Mouse (Mus musculus): ENCODE data around the gene Senp6.
"Not testable (repeated sequence)": the region's sequence is repeated elsewhere in the genome, so short reads cannot be mapped to it uniquely, and the experiment has no call there.

Gene Senp6

DNA sequence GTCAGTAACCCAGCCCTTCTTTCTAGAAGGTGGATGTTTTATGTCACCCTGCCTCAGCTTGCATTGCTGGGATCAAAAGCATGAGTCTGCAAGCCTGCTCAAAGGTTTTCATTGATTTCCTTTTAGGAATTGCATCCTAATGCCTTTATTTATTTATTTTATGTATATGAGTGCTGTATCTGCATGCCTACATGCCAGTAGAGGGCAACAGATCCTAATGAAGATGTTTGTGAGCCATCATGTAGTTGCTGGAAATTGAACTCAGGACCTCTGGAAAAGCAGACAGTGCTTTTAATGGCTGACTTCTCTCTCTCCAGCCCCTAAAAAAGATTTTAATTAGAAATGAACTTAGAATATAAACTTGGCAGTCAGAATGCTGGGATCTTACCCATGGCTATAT is 8.2 kb downstream of the Senp6 start:
- peak; percentile 36 for DNase-seq (ENCODE audit: low read depth, low spot score)

GRCm38 (mm10) chr9:80080941-80081340 is 14.2 kb downstream of the Senp6 start:
- peak; percentile 19 for DNase-seq (ENCODE audit: low read depth, low spot score)

DNA sequence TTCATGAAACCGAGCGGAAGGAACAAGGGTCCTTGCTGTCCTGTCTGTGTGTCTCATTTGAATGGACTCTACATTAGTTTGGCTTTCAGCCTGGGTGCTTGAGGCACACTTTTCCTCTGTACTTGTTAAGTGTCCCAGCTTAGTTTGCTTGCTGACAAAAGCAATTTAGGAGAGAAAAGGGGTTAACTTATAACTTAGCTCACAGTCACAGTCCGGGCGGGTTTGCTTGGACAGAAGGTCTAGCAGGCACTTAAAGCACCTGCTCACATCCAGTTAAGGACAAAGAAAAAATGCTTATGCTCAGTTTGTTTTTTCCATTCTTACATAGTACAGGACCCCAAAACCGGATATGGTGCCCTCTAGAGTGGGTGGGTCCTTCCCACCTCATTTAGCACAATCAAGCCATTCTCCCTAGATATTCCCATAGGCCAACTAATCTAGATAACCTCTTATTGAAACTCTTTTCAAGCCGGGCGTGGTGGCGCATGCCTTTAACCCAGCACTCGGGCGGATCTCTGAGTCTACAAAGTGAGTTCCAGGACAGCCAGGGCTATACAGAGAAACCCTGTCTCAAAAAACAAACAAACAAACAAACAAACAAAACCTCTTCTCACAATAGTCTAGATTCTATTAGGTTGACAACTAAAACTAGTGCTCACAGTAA is 17.9 kb downstream of the Senp6 start:
- no peak for DNase-seq (ENCODE audit: low read depth, low spot score)

DNA sequence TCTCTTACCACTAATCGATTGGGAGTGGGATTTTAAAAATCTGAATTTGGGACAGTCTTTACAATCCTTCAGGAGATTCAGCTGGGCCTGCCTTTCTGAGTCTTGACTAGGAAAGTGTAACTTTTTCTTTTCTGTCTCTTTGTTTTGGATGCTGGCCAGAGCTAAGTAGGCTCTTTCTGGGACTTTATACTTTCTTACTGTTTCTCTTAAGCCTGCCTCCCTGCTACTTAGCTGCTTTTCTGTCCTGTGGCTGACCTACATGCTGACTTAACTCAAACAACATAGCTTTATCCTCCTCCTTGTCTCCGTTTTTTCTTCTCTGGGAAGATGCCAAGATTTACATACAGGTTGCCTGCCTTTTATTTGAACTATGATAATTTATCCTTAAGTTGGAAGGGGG is 19.0 kb downstream of the Senp6 start:
- no peak for DNase-seq (ENCODE audit: low read depth, low spot score)

DNA sequence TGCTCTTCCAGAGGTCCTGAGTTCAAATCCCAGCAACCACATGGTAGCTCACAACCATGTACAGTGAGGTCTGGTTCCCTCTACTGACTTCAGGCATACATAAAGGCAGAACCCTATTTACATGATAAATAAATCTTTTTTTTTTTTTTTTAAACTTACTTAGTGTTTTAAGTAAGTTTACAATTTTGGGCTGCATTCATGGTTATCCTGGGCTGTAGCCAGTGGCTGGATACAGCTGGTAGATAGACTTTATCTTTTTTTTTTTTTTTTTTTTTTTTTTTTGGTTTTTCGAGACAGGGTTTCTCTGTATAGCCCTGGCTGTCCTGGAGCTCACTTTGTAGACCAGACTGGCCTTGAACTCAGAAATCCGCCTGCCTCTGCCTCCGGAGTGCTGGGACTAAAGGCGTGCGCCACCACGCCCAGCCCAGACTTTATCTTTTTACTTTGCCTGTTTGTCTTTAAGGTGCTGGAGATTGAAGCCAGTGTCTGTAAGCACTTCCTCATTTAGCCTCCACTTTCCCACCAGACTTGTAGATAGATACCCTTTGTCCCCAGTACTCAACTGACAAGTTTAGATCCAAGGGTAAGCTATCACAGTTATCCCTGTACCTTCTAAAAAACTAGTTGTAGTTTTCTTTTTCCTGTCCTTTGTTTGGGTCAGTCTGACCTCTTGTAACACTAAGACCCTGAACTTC is 19.7 kb downstream of the Senp6 start:
- DNase-seq (ENCODE audit: low read depth, low spot score): not testable (repeated sequence)

GRCm38 (mm10) chr9:80089409-80089808 is 22.7 kb downstream of the Senp6 start:
- no peak for DNase-seq (ENCODE audit: low read depth, low spot score)

- DNase-seq (ENCODE audit: low read depth, low spot score): no peak
Observed at GRCm38 (mm10) chr9:80096325-80096724, 29.6 kb downstream of the Senp6 start.

GRCm38 (mm10) chr9:80145992-80146587 is 79.4 kb downstream of the Senp6 start:
- DNase-seq (ENCODE audit: low read depth, low spot score): no peak

- no peak for DNase-seq (ENCODE audit: low read depth, low spot score)
Observed at GRCm38 (mm10) chr9:80149594-80149993, 82.9 kb downstream of the Senp6 start.

DNA sequence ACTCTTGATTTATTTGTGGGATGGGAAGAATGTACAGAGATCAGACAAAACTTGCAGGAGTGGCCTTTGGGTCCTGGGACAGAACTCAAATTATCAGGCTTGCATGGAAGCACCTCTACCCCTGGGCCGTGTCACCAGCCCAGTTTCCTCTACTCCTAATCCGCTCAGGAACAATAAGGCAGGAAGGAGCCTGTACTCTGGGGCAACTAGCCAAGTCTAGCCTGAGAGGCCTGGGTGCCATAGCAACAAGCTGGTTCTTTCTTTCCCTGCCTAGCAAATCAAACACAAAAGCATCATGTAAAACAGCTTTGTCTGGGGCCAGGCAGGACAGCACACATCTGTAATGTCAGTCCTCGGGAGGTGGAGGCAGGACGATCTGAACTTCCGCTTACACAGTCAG is 88.6 kb downstream of the Senp6 start:
- peak; percentile 72 for DNase-seq (ENCODE audit: low read depth, low spot score)

- DNase-seq (ENCODE audit: low read depth, low spot score): no peak
Observed at GRCm38 (mm10) chr9:80156780-80157179, 90.1 kb downstream of the Senp6 start.

DNA sequence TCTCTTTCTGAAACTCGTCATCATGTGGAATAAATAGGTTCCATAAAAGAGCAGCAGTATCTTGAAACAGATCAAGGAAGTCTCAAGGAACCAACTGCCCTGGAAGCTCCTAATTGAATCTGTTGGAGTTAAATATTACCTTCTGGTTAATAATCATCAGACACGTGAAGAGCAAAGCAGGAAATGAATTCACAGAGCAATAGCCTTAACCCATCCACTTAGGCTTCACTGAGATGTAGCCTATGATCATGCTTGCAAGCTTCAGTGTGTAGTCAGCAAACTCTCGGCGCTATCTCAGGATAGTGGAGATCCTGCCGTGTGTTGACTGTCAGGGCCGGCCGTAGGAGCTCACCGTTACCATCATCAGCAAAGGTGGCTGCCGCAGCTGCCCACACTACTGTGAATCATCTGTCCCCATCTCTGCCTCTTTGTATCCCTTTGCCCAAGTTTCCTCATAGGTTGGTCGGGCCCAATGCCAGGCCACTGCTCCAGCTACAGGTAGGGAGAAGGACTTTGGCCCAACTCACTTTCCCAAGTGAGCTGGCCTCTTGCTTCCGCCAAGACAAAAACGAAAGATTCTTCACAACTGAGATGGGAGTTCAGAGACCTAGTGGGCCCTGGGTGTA is 91.2 kb downstream of the Senp6 start:
- DNase-seq (ENCODE audit: low read depth, low spot score): no peak

DNA sequence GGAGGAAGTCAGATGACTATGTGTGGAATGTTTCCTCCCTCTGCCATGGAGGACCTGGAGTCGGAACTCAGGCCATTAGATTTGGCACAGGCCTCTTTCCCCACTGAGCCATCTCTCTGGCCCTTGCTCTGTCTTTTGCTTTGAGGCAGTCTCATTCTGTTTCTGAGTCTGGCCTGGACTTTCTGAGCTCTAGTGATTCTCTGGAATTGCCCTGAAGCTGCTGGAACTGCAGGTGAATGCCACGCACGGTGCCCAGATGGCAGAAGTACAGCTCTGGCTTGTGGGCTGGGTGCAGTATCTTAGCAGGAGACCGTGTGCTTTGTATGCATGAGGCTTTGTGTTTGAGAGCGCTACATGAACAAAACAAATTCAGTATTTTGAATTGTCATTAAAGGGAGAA is 92.2 kb downstream of the Senp6 start:
- peak; percentile 39 for DNase-seq (ENCODE audit: low read depth, low spot score)

DNA sequence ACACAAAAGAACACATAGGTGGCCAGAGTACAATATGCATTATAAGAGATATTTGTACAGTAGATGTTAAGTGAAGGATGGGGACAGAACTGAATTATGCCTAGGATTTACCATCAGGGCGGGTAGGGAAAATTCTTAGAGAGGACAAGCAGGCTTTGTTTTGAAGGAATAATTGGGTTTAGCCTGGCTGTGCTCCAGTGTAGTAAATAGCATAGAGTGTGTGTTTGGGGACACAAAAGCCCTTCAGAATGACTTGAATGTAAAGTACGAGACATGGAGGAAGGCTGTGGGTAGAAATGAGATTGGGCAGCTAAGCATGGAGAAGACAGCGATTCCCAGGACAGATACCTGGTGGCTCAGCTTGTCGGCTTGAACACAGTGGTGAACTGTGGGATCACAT is 94.7 kb downstream of the Senp6 start:
- DNase-seq (ENCODE audit: low read depth, low spot score): peak; percentile 52

- no peak for DNase-seq (ENCODE audit: low read depth, low spot score)
Observed at GRCm38 (mm10) chr9:80163126-80163723, 96.5 kb downstream of the Senp6 start.

- peak; percentile 22 for DNase-seq (ENCODE audit: low read depth, low spot score)
Observed at GRCm38 (mm10) chr9:80164191-80164590, 97.5 kb downstream of the Senp6 start.

GRCm38 (mm10) chr9:80164611-80165474 is 98.1 kb downstream of the Senp6 start, which contains the start of gene Myo6:
TSS of gene Myo6 (plus strand) at chr9:80165031.
- peak; percentile 97 for DNase-seq (ENCODE audit: low read depth, low spot score)

- DNase-seq (ENCODE audit: low read depth, low spot score): peak; percentile 29
Observed at GRCm38 (mm10) chr9:80165690-80166089, 99.0 kb downstream of the Senp6 start.

DNA sequence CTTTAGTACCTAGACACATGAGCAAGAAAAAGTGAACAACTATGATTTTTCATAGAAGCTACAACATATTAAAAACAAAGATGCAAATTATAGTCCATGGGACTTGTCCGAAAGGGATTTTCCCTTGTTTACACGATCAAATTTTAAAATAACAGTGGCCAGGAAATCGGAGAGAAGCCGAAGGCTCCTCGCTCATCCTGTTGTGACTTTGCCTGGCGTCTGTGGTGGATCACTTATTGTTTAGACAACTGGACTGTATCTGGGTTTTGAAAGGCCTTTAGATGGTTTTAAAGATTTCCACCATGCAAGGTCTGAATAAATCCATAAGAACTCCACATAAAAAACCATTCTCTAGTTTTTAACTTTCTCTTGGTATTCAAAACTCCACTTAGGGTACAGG is 99.7 kb downstream of the Senp6 start:
- no peak for DNase-seq (ENCODE audit: low read depth, low spot score)

DNA sequence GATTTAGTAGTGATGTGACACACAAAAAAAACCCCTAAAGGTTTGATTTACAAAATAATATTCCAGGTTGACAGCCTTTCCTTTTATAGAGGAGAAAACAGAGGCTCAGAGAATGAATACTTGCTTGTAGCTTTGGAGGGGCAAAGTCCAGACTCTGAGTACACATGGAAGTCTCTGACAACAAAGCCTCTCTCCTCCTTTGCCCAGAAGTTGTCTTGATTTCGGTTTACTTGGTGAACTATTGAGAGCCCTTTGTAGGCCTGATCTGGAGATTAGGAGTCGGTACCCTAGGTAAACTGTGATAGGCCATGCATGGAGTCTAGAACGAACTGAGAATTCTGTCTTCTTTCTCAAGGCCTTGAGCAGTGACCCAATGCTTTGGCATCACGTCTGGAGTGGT is 100.4 kb downstream of the Senp6 start:
- DNase-seq (ENCODE audit: low read depth, low spot score): no peak

DNA sequence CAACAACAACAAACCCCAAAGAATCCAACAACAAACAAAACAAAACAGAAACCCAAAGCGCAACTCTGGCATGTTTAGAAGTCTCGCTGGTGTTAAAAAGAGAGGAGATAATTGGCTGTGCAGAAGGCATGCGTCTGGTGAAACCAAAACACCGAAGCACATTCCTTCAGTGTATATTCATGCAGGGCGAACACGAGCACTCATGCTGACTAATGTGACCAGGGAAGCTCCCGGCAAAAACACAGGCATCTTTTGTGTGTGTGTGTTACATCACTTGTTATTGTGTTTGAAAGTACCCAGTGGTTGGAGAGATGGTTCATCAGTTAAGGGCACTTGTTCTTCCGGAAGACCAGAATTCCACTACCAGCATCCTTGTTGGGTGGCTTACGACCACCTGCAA is 102.8 kb downstream of the Senp6 start:
- DNase-seq (ENCODE audit: low read depth, low spot score): peak; percentile 59
